Mouse (Mus musculus): ENCODE results near the gene Uggt2. TPM values are rescaled to one million over a fixed set of nuclear protein-coding genes. Genes with fewer than 3 reads are reported as not detected.
"Not testable (repeated sequence)": the region's sequence is repeated elsewhere in the genome, so short reads cannot be mapped to it uniquely, and the experiment has no call there.

The Uggt2 gene
- total RNA-seq, 2 experiments from 2014 or later: not detected

DNA sequence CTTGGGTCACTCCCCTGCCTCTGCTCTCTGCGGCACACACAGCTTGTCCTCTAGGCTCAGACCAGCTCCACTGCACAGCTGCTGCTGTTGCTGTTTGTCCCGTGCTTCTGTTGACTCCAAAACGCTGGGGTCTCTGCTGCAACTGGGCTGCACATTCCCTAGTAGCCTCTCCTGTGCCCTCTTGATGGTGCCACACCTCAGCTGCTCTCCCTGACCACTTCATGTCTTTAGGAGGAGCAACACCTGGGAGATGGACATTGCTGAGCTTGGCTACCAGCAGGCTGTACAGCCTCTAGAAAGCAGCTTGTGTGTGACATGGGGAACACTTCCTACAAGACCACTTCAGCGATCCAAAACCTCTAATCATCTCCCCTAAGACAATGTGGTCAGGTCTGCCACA, 115.1 kb downstream of the Uggt2 start:
- ATAC-seq (replicated peaks; ENCODE audit: low FRiP score, poor library complexity, severe bottlenecking): no peak

DNA sequence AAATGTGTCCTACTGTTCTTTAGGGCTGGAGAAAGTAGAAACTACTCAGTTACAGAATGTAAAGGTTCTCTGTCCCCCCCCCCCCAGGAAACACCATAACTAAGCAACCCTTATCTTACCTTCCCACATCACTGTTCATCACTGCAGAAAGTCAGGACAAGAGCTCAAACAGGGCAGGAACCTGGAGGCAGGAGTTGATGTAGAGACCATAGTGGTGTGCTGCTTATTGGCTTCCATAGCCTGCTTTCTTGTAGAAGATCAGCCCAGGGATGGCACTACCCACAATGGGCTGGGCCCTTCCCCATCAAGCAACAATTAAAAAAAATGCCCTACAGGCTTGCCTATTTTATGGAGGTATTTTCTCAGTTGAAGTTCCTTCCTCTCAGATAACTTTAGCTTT, 115.8 kb downstream of the Uggt2 start:
- ATAC-seq (replicated peaks; ENCODE audit: low FRiP score, poor library complexity, severe bottlenecking): no peak

DNA sequence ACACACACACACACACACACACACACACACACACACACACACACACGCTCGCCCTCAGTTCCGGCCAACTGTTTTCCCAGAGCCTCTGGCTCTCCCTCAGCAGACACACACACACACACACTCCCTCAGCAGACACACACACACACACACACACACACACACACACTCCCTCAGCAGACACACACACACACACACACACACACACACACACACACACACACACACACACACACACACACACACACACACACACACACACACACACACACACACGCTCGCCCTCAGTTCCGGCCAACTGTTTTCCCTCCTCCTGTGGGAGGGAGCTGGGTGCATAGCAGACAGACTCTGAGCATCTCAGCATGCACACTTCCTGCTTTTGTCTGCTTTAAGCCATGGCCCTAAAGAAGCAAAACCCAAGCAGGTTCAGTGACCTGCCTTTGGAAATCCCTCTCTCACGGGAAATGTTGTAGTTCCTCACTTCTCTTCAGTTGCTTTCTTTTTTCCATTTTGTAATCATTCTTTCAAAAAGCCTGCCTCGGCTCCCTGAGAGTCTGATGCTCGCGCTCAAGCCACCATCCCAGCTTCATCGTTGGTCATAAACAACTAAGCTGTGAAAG, 116.7 kb downstream of the Uggt2 start:
- not testable (repeated sequence) for ATAC-seq (replicated peaks; ENCODE audit: low FRiP score, poor library complexity, severe bottlenecking)

DNA sequence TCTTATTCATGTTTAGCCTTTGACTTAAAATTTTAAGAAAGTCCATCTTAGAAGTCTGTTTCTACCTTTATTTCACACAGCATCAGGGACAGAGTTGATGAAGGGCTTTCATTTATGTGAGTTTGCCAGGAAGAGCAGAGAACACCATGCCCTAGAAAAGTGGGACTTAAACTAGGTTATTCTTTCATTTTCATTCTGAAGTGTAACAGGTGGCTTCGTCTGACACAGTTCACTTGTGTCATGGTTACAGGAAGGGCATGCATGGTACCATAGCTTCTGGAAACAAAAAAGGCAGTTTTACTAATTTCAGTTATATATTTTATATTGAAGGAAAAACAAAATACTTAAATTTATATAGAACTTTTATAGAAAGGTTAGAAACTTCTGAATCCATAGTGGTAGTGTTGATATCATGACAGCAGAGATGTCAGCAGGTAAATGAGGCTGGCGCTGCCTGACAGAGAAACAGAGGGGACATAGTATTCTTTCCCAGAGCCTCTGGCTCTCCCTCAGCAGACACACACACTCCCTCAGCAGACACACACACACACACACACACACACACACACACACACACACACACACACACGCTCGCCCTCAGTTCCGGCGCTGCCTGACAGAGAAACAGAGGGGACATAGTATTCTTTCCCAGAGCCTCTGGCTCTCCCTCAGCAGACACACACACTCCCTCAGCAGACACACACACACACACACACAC, 117.4 kb downstream of the Uggt2 start:
- ATAC-seq (replicated peaks; ENCODE audit: low FRiP score, poor library complexity, severe bottlenecking): not testable (repeated sequence)

DNA sequence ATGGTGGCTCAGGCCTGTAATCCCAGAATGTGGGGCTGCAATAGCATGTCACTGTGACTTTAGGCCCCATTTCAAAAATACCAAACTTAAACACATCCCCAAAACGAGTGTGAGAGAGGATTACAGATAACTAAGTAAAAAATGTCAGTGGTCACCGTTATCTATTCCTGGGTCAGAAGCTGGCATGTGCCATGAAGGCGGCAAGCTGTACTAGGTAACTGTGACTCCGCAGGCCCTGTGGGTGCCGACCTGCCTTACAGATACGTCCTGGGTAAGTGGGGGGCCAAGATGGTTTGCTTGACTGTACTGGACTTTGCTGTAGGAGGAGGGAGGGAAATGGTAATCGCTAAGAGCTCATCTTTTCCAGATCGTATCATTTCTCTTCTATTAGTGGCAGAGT, 118.3 kb downstream of the Uggt2 start:
- peak; percentile 56; the same call in 1 of the 2 replicates for ATAC-seq (replicated peaks; ENCODE audit: low FRiP score, poor library complexity, severe bottlenecking)

DNA sequence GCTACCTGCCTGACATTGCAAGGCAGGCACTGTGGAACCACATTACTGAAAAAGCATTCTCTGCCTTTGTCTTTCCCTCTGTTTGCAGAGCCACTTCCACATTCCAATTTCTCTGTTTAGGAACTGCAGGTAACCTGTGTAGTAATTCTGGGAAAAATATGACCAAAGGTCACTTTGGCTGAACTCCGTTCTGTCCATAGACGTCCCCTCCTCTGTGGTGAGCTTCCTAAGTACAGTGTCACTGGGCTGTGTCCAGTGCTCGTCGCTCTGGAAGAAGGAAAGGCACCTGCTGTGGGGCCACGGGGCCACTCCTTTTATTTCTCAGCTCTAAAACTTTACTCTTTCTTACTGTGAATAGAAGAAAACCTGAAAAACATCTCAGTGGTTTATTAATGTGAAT, 118.9 kb downstream of the Uggt2 start:
- no peak for ATAC-seq (replicated peaks; ENCODE audit: low FRiP score, poor library complexity, severe bottlenecking)

DNA sequence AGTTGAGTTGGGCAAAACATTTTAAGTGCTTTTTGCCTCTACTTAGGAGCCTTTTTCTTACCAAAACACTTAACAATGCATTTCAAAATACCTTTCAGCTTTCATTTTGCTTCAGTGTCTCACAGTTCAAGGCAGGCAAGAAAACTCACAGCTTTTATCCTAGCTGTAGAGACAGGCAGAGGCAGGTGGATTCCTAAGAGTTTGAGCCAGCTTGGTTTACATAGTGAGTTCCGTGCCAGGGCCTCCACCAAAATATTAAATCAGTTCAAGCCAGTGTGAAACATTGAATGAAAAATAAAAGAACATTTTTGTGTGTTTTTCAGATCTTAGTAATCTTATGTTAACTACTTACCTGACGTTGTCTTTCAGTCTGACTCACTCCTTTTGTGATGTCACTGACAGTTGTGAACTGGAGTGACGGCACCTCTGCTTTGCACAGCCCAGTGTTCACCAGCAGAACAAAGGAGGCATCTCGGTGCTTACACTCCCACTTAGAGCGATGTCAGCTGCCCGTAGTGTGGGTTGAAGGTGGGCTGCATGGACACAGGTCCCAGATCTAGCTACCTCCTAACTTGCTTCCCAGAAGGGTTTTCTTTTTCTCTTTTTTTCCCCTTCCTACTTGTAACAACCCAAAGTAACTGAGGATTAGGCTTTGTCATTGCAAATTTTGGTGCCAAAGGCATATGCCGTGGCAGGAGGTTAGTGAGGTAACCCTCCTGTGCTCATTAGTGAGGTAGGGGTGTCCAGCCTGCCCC, 119.5 kb downstream of the Uggt2 start:
- no peak for ATAC-seq (replicated peaks; ENCODE audit: low FRiP score, poor library complexity, severe bottlenecking)

DNA sequence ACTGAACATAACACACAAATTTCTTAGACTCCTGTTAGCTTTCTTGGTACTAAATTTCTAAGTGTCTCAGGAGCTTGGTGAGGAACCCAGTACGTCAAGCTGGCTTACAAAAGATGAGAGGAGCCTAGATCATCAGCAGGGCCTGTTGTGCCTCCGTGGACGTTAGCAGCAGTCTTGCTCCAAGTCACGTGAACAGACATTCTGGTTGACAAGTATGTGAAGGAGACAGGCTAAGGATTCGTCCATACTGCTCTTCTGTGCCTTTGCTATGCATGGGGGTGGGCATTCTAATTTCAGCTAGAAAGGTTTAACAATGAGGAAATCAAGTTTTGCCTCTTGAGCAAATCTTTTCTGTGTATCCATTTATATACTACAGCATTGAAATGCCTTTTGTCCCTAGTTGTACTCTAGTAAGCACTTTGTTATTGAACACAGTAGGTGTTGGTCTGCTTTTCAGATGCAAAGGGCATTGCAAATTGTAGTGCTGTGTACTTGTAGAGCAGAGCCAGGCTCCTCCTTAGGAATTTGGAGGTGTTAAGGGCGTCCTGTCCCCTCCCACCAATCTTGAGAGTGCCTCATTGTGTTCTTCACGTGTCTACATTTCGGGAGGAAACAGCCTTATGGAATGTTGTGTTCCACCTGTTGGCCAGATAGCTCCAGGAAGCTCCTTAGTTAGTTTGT, 122.0 kb downstream of the Uggt2 start:
- no peak for ATAC-seq (replicated peaks; ENCODE audit: low FRiP score, poor library complexity, severe bottlenecking)

DNA sequence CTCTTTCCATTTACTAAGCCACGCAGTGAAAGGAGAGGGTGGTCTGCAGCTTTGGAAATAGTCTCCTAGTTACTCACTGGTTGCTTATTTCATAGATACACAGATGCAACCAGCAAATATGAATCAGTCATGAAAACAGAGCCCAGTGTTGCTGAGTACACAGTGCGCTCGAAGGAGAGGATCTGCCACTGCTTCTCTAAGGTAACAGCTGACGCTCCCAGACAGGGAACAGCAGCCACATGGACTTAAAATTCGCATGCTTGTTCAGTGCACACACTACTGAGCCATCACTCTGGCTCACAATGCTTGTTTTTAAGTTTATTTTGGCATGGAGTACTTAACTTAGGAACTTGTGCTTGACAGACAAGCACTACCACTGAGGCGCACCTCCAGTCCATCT, 127.0 kb downstream of the Uggt2 start:
- no peak for ATAC-seq (replicated peaks; ENCODE audit: low FRiP score, poor library complexity, severe bottlenecking)

DNA sequence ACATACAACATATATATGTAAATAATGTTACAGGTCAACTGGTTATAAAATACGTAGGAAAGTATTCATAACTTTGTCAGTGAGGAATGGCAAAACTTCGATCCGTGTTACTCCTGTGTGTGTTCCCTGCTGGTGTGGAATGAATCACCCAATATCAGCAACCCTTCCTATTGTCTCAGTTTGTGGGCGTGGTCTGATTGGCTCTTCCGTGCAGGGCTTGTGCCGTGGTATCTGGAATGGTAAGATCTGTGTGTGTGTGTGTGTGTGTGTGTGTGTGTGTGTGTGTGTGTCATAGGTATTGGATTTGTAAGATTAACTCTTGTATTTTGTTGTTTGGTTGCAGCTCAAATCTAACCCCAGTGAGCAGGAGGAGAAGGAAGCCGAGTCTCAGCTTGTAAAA, 131.6 kb downstream of the Uggt2 start:
- ATAC-seq (replicated peaks; ENCODE audit: low FRiP score, poor library complexity, severe bottlenecking): no peak

DNA sequence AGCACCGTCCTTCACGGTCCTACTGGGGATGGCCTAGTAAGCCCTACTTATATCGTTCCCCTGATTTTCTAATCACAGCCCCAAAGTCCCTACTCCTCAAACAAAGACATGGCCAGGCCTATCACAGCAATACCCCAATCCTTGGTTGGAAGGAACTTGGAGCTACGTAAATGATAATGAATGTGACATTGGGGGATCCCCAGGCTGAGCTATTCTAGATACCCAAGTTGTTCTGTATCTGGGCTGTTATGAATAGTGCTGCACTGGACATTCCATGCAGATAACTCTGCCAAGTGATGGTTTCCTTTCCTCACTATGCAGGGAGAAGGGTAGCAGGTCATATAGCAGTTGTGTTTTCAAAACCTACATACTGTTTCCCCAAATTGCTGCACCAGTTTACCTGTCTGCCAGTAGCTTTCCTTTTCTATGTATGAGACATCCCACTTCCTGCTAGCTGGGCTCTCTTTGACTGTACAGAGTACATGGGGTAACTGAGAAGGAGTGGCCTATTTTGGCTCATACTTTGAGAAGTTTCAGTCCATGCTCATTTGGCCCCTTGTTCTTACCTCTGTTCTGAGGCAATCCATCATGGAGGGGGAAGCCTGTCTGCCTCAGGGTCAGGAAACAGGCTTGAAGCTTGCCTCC, 133.8 kb downstream of the Uggt2 start:
- no peak for ATAC-seq (replicated peaks; ENCODE audit: low FRiP score, poor library complexity, severe bottlenecking)

DNA sequence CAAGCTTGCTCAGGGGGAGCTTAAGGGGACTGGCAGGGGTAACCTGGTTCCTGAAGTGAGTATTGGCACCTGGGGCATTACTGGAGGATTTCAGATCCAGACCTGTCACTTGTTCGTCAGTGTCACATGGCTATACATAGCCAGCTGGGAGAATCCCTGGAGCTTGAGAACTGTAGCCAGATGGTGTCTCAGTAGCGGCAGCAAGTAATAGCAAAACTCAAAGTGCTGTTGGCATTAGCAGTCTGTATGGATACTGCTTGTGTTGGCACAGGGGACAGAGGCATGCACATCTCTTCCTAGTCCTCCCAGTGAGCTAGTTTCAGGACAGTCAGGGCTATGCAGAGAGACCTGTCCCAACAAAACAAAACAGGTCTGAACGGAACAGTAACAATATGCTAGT, 141.2 kb downstream of the Uggt2 start:
- no peak for ATAC-seq (replicated peaks; ENCODE audit: low FRiP score, poor library complexity, severe bottlenecking)

DNA sequence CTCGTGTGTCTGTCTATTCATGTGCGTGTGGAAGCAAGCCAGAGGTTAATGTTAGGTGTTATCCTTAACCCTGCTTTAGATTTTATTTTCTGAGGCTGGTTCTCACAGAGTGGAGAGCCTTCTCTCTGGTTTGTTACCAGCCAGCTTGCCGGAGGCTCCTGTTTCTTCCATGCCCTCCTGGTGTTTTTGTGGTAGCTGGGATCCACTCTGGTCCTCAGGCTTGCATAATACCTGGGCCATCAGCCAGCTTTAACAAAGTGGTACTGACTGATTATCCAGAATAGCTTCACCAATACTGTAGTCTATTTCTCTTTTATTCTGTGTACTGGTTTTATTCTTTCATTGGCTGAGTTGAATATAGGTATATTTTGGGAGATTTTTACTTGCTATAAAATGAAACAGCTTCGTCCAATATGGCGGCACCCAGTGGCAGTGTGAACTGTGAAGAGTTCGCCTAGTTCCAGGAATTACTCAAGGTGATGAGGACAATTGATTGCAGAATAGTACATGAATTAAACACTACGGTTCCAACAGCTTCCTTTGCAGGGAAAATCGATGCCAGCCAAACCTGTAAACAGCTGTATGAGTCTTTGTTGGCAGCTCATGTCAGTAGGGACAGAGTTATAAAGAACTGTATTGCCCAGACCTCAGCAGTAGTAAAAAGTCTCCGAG, 147.2 kb downstream of the Uggt2 start:
- no peak for ATAC-seq (replicated peaks; ENCODE audit: low FRiP score, poor library complexity, severe bottlenecking)

DNA sequence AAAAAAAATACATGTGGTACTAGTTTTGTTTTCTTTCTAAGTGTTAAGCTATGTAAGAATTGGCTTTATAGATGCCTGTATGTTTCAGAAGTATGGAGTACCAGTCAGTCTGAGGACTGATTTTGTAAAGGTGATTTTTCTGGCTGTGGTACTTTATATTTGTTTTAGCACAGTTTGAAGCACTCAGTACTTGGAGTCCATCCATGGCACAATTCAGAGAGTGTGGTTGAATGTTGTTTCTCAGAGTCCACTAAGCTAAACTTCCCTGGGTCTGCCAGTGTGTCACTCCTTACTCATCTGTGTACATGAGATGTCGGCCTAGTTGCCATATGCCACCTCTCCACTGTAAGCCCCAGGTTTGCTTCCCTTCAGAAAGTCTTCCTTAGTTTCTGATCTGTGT, 150.4 kb downstream of the Uggt2 start:
- no peak for ATAC-seq (replicated peaks; ENCODE audit: low FRiP score, poor library complexity, severe bottlenecking)

DNA sequence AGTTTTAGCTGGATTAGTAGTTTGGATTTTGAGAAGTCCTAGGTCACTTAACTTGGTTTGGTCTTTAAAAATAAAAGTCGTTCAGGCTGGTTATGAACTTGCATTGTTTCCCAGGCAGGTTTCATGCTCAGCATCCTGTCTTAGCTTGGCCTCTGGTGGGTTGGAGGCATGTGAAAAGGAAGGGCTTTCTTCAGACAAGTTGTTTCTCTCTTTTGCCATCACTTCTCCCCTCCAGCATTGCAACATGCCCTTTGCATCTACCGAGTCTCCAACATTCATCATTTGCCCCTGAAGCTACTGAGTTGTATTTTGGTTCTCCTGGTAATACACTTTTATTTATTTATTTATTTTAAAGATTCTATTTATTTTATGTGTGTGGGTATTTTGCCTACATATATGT, 154.5 kb downstream of the Uggt2 start:
- no peak for ATAC-seq (replicated peaks; ENCODE audit: low FRiP score, poor library complexity, severe bottlenecking)

DNA sequence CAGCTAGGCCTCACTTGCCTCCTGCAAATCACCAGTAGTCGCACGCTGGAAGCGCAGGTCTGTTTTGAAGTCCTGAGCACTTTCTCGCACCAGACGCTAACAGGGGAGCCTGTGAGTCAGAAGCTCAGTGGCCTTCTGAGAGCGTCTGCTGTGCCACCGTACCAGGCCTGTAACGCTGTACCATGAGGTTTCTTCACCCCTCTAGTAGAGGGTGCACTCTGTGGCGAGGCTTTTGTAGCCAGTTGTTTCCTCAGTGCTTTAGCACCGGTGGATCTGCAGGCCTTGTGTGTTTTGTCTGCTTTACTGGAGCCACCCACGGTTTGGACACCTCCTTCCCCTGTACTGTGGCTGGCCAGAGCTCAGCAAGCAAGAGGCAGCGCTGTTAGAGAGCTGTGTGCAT, 157.2 kb downstream of the Uggt2 start:
- no peak for ATAC-seq (replicated peaks; ENCODE audit: low FRiP score, poor library complexity, severe bottlenecking)

DNA sequence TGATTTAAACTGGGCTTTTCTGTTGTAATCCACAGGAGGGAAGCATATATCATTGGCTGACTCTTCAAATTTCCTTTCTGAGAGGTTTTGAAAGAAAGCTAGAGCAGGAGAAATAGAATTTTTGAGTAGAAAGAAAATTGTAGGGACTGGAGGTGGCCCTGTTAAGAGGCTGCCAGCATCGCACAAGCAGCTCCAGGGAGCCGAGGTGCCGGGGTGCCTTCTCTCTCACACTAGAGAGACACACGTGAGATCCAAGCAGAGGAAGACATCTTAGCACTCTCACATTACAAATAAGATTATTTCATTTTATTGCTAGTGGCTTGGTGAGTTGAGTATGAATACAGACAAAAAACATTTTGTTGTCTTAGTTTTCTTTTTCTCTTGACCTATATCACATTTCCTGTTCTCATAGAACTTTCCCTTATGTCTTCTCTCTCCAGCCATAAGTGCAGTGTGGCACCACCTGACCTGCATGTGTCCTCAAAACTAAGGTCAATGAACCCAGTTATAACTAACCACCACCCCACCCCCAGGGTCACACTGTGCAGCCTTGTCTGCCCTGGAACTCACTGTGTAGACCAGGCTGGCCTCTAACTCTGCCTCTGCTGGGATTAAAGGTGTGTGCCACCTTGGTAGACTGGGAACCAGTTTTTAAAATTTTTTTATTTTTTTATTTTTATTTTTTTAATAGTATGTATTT, 158.3 kb downstream of the Uggt2 start:
- ATAC-seq (replicated peaks; ENCODE audit: low FRiP score, poor library complexity, severe bottlenecking): no peak

DNA sequence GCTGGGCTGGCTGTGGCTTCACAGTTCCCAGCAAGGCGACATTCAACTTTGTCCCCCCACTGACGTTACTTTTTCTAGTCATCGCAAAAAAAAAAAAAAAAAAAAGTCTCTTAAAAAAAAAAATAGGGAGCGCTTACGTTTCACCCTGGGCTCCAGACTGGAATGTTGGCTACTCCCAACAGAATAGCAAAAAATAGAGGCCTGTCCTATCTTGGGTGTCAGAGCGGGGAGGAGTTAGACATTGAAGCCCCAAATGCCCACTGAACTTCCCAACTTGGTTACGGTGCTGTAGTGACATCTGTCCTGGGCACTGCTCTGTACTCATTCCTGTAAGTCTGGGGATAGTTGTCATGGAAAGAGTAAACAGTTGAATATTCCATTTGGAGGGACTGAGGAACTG, 160.7 kb downstream of the Uggt2 start:
- 0 out of 2 replicates have a peak, but pooled peaks have one; percentile 22 for ATAC-seq (replicated peaks; ENCODE audit: low FRiP score, poor library complexity, severe bottlenecking)

All from erythroid progenitor cell, adult 5-6 weeks (primary cell).